Mouse (Mus musculus) neural tube, embryonic 14.5 days (tissue): ENCODE data around the gene Ntm. TPM values are rescaled to one million over a fixed set of nuclear protein-coding genes. Genes with fewer than 3 reads are reported as not detected.

ENCODE experiments used
- ATAC-seq: fragments of 200-750 bp; cut with Nextera tagmentation; 2 replicates; pipeline ENCODE4 v1.8.0; 2017; ENCODE audit warnings: low read depth, mild to moderate bottlenecking, moderate TSS enrichment, moderate library complexity
- H3K27ac ChIP-seq: fragments of 300-500 bp; sonication (generic); 2 replicates; pipeline ENCODE4 v1.5.1; 2014; ENCODE audit warnings: low read depth, mild to moderate bottlenecking, control low read depth, low read length, moderate library complexity, mixed read lengths
- H3K27me3 ChIP-seq: fragments of 300-500 bp; sonication (generic); 2 replicates; pipeline ENCODE4 v1.6.1; 2014; ENCODE audit warnings: low read length; ENCODE audit not compliant: control insufficient read depth, insufficient read depth
- H3K36me3 ChIP-seq: fragments of 300-500 bp; sonication (generic); 2 replicates; pipeline ENCODE4 v1.6.1; 2014; ENCODE audit warnings: low read length, mixed read lengths; ENCODE audit not compliant: control insufficient read depth, insufficient read depth
- H3K4me1 ChIP-seq: fragments of 300-500 bp; sonication (generic); 2 replicates; pipeline ENCODE4 v1.6.1; 2014; ENCODE audit warnings: low read length; ENCODE audit not compliant: control insufficient read depth, insufficient read depth
- H3K4me2 ChIP-seq: fragments of 300-500 bp; sonication (generic); 2 replicates; pipeline ENCODE4 v1.6.1; 2014; ENCODE audit warnings: mild to moderate bottlenecking, low read depth, low read length, control low read depth
- H3K4me3 ChIP-seq: fragments of 300-500 bp; sonication (generic); 2 replicates; pipeline ENCODE4 v1.5.1; 2014; ENCODE audit warnings: low read depth, low read length, control low read depth, mixed read lengths
- H3K9ac ChIP-seq: fragments of 300-500 bp; sonication (generic); replicated peaks from 2 replicates; pipeline ENCODE4 v1.6.1; 2014; ENCODE audit warnings: low read depth, mild to moderate bottlenecking, control low read depth, low read length, mixed read lengths
- H3K9me3 ChIP-seq: fragments of 300-500 bp; sonication (generic); 2 replicates; pipeline ENCODE4 v1.6.1; 2016; ENCODE audit warnings: low read length; ENCODE audit not compliant: control insufficient read depth
- WGBS: fragments of 180-500 bp; shearing (Covaris S2); extraction: QIAGEN DNeasy Blood & Tissue Kit; methylation state at CpG from one replicate; pipeline ENCODE4 v1.1.7; 2014; 5-methylcytosine and 5-hydroxymethylcytosine counted together
- polyA plus RNA-seq: library from polyadenylated mRNA; unstranded; fragments of >200 nt; fragmentation: Nextera tagmentation; extraction: Ambion mirVana; gene quantifications from 2 replicates; pipeline ENCODE4 v1.2.1, GENCODE M21; 2014

Gene Ntm
- polyA plus RNA-seq, 1 experiment from 2014 or later: 237 TPM

- no peaks in the 10 kb centered on the region for H3K9me3 ChIP-seq
- 89% methylated on average over 3 of the region's 3 CpGs for WGBS
- no peaks in the 10 kb centered on the region for H3K27me3 ChIP-seq
- no peak overlapping the region for H3K4me2 ChIP-seq
- H3K27ac ChIP-seq: no peak overlapping the region
- no peaks in the 10 kb centered on the region for H3K4me1 ChIP-seq
- H3K36me3 ChIP-seq: no peaks in the 10 kb centered on the region
- ATAC-seq: no peak
- H3K9ac ChIP-seq: no peak overlapping the region
- H3K4me3 ChIP-seq: no peak overlapping the region
These were observed 724.0 kb downstream of the Ntm start for GRCm38 (mm10) chr9:29238973-29239372.

- no peak for ATAC-seq
- Histone ChIP-seq H3K36me3 (no peaks in the 10 kb centered on the region), H3K4me3 (no peak overlapping the region), H3K27me3 (no peaks in the 10 kb centered on the region), H3K27ac (no peak overlapping the region), H3K4me2 (no peak overlapping the region), H3K9ac (no peak overlapping the region), H3K9me3 (no peaks in the 10 kb centered on the region), H3K4me1 (no peaks in the 10 kb centered on the region)
- 91% methylated on average over 3 of the region's 3 CpGs for WGBS
These were observed 726.2 kb downstream of the Ntm start for GRCm38 (mm10) chr9:29236752-29237151.

GRCm38 (mm10) chr9:29227747-29228146, 735.2 kb downstream of the Ntm start:
- no peak for ATAC-seq
- no peaks in the 10 kb centered on the region for H3K4me1 ChIP-seq
- 90% methylated on average over 4 of the region's 4 CpGs for WGBS
- no peak overlapping the region for H3K9ac ChIP-seq
- H3K27me3 ChIP-seq: no peaks in the 10 kb centered on the region
- H3K9me3 ChIP-seq: no peaks in the 10 kb centered on the region
- no peaks in the 10 kb centered on the region for H3K36me3 ChIP-seq
- H3K27ac ChIP-seq: no peak overlapping the region
- no peak overlapping the region for H3K4me2 ChIP-seq
- no peak overlapping the region for H3K4me3 ChIP-seq

GRCm38 (mm10) chr9:29222915-29223545, 739.9 kb downstream of the Ntm start:
- Histone ChIP-seq H3K27me3 (no peaks in the 10 kb centered on the region), H3K4me2 (no peak overlapping the region), H3K27ac (no peak overlapping the region), H3K9me3 (no peaks in the 10 kb centered on the region), H3K36me3 (no peaks in the 10 kb centered on the region), H3K4me3 (no peak overlapping the region), H3K9ac (no peak overlapping the region), H3K4me1 (no peaks in the 10 kb centered on the region)
- WGBS: 46% methylated on average over 10 of the region's 10 CpGs
- no peak for ATAC-seq

- 26% methylated on average over 5 of the region's 5 CpGs for WGBS
- H3K4me2 ChIP-seq: no peak overlapping the region
- no peak overlapping the region for H3K27ac ChIP-seq
- no peak overlapping the region for H3K4me3 ChIP-seq
- H3K36me3 ChIP-seq: no peaks in the 10 kb centered on the region
- no peaks in the 10 kb centered on the region for H3K27me3 ChIP-seq
- ATAC-seq: no peak
- no peak overlapping the region for H3K9ac ChIP-seq
- no peaks in the 10 kb centered on the region for H3K4me1 ChIP-seq
- H3K9me3 ChIP-seq: no peaks in the 10 kb centered on the region
These were observed 741.9 kb downstream of the Ntm start for GRCm38 (mm10) chr9:29220941-29221615.

- Histone ChIP-seq H3K27me3 (no peaks in the 10 kb centered on the region), H3K36me3 (no peaks in the 10 kb centered on the region), H3K9ac (no peak overlapping the region), H3K27ac (no peak overlapping the region), H3K4me2 (no peak overlapping the region), H3K9me3 (no peaks in the 10 kb centered on the region), H3K4me3 (no peak overlapping the region), H3K4me1 (no peaks in the 10 kb centered on the region)
- no peak for ATAC-seq
- WGBS: 36% methylated on average over 11 of the region's 11 CpGs
These were observed 742.4 kb downstream of the Ntm start for GRCm38 (mm10) chr9:29220493-29220892.

GRCm38 (mm10) chr9:29217951-29218350, 745.0 kb downstream of the Ntm start:
- H3K27ac ChIP-seq: no peak overlapping the region
- H3K9me3 ChIP-seq: no peaks in the 10 kb centered on the region
- H3K4me2 ChIP-seq: no peak overlapping the region
- WGBS: 80% methylated on average over 7 of the region's 7 CpGs
- H3K27me3 ChIP-seq: no peaks in the 10 kb centered on the region
- no peak overlapping the region for H3K9ac ChIP-seq
- no peaks in the 10 kb centered on the region for H3K4me1 ChIP-seq
- H3K36me3 ChIP-seq: no peaks in the 10 kb centered on the region
- ATAC-seq: no peak
- H3K4me3 ChIP-seq: no peak overlapping the region

- 46% methylated on average over 8 of the region's 8 CpGs for WGBS
- Histone ChIP-seq H3K27me3 (no peaks in the 10 kb centered on the region), H3K9ac (no peak overlapping the region), H3K27ac (no peak overlapping the region), H3K4me3 (no peak overlapping the region), H3K4me2 (no peak overlapping the region), H3K4me1 (no peaks in the 10 kb centered on the region), H3K36me3 (no peaks in the 10 kb centered on the region), H3K9me3 (no peaks in the 10 kb centered on the region)
- ATAC-seq: no peak
These were observed 746.4 kb downstream of the Ntm start for GRCm38 (mm10) chr9:29216528-29216927.

GRCm38 (mm10) chr9:29215796-29216195, 747.1 kb downstream of the Ntm start:
- WGBS: 100% methylated on average over 2 of the region's 2 CpGs
- H3K4me1 ChIP-seq: no peaks in the 10 kb centered on the region
- no peak overlapping the region for H3K4me3 ChIP-seq
- no peak for ATAC-seq
- no peak overlapping the region for H3K9ac ChIP-seq
- no peak overlapping the region for H3K4me2 ChIP-seq
- H3K9me3 ChIP-seq: no peaks in the 10 kb centered on the region
- H3K36me3 ChIP-seq: no peaks in the 10 kb centered on the region
- H3K27me3 ChIP-seq: no peaks in the 10 kb centered on the region
- H3K27ac ChIP-seq: no peak overlapping the region
